Mouse (Mus musculus) lung, embryonic 15.5 days (tissue): ENCODE data around the gene Adam15. TPM values are rescaled to one million over a fixed set of nuclear protein-coding genes. Genes with fewer than 3 reads are reported as not detected.

ENCODE experiments used
- ATAC-seq: fragments of 200-750 bp; cut with Nextera tagmentation; 2 replicates; pipeline ENCODE4 v1.8.0; 2017; ENCODE audit warnings: moderate number of reproducible peaks, borderline replicate concordance; ENCODE audit not compliant: low FRiP score, low TSS enrichment; ENCODE audit errors: extremely low read depth
- H3K27ac ChIP-seq: fragments of 300-500 bp; sonication (generic); 2 replicates; pipeline ENCODE4 v1.5.1; 2015; ENCODE audit warnings: moderate library complexity, mild to moderate bottlenecking, inconsistent platforms
- H3K27me3 ChIP-seq: fragments of 300-500 bp; sonication (generic); 2 replicates; pipeline ENCODE4 v1.6.1; 2015; ENCODE audit warnings: inconsistent platforms
- H3K36me3 ChIP-seq: fragments of 300-500 bp; sonication (generic); 2 replicates; pipeline ENCODE4 v1.6.1; 2015; ENCODE audit warnings: inconsistent platforms
- H3K4me1 ChIP-seq: fragments of 300-500 bp; sonication (generic); 2 replicates; pipeline ENCODE4 v1.6.1; 2015; ENCODE audit warnings: inconsistent platforms
- H3K4me2 ChIP-seq: fragments of 300-500 bp; sonication (generic); 2 replicates; pipeline ENCODE4 v1.6.1; 2015; ENCODE audit warnings: inconsistent platforms, mild to moderate bottlenecking, moderate library complexity
- H3K4me3 ChIP-seq: fragments of 300-500 bp; sonication (generic); 2 replicates; pipeline ENCODE4 v1.5.1; 2015; ENCODE audit warnings: mild to moderate bottlenecking, inconsistent platforms
- H3K9ac ChIP-seq: fragments of 300-500 bp; sonication (generic); 2 replicates; pipeline ENCODE4 v1.6.1; 2015; ENCODE audit warnings: inconsistent platforms
- H3K9me3 ChIP-seq: fragments of 300-500 bp; sonication (generic); 2 replicates; pipeline ENCODE4 v1.6.1; 2016; ENCODE audit warnings: inconsistent platforms
- WGBS: fragments of 180-500 bp; shearing (Covaris S2); methylation state at CpG from one replicate; pipeline ENCODE4 v1.1.7; 2015; 5-methylcytosine and 5-hydroxymethylcytosine counted together
- polyA plus RNA-seq: library from polyadenylated mRNA; unstranded; fragments of >200 nt; fragmentation: Nextera tagmentation; extraction: Ambion mirVana; gene quantifications from 2 replicates; pipeline ENCODE4 v1.2.1, GENCODE M21; 2015

The Adam15 gene
- polyA plus RNA-seq, 1 experiment from 2014 or later = 63.0 TPM

- peaks cover 24% of the 10 kb centered on the region for H3K36me3 ChIP-seq
- H3K4me2 ChIP-seq = no peak overlapping the region
- no peak overlapping the region for H3K9ac ChIP-seq
- WGBS = 62% methylated on average over 13 of the region's 13 CpGs
- no peak for ATAC-seq
- no peak overlapping the region for H3K27ac ChIP-seq
- no peaks in the 10 kb centered on the region for H3K9me3 ChIP-seq
- peaks cover 32% of the 10 kb centered on the region for H3K4me1 ChIP-seq
- H3K27me3 ChIP-seq = peaks cover 9% of the 10 kb centered on the region; the same call in 1 of the 2 replicates
- no peak overlapping the region for H3K4me3 ChIP-seq
These were observed 18.2 kb downstream of the Adam15 start for GRCm38 (mm10) chr3:89331561-89331960.

DNA sequence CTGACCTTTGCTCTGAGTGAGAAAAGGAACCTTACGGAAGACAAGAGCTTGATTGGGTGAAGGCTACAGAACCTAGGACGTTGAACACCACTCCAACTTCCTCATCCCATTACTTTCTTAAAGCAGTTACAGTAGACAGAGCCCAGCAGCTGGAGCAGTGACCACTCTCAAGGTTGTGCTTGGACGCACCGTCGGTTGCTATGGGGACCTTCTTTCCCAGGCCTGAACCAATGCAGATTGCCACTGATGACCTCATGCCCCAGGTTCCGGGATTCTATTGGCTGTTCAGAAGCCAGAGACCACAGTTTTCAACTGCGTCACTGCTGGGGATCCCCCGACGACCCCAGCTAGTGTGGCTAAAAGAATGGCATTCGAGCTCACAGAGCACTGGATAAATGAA lies 18.8 kb downstream of the Adam15 start:
- Histone ChIP-seq H3K9me3 (no peaks in the 10 kb centered on the region), H3K4me2 (no peak overlapping the region), H3K36me3 (peaks cover 24% of the 10 kb centered on the region), H3K27me3 (peaks cover 9% of the 10 kb centered on the region; the same call in 1 of the 2 replicates), H3K4me3 (no peak overlapping the region), H3K4me1 (peaks cover 26% of the 10 kb centered on the region), H3K27ac (no peak overlapping the region), H3K9ac (no peak overlapping the region)
- ATAC-seq = no peak
- 24% methylated on average over 10 of the region's 10 CpGs for WGBS

- Histone ChIP-seq H3K4me2 (no peak overlapping the region), H3K27ac (no peak overlapping the region), H3K36me3 (peaks cover 24% of the 10 kb centered on the region), H3K4me3 (no peak overlapping the region), H3K9ac (no peak overlapping the region), H3K27me3 (peaks cover 9% of the 10 kb centered on the region; the same call in 1 of the 2 replicates), H3K4me1 (peaks cover 25% of the 10 kb centered on the region), H3K9me3 (no peaks in the 10 kb centered on the region)
- ATAC-seq = no peak
- 52% methylated on average over 3 of the region's 3 CpGs for WGBS
These were observed 19.4 kb downstream of the Adam15 start for GRCm38 (mm10) chr3:89330346-89330745.

DNA sequence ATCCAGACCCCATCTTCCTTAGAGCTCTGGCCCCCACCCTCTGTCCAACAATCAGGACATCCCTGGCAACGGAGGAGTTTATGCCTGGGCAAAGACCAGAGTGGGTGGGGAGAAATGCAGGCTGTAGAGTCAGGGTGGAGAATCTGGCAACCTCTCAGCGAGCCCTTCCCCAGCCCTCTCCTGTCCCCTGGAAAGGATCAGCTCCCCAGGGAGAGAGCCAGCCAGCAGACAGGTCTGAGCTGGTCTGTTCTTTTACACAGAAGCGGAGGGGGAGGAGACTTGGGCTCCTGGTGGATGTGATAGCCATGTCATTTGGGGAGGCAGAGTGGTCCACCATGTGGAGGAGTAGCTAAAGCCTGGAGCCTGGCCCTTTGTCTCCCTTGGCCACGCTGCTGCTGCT lies 21.2 kb downstream of the Adam15 start:
- H3K9me3 ChIP-seq = no peaks in the 10 kb centered on the region
- ATAC-seq = no peak
- 24% methylated on average over 4 of the region's 4 CpGs for WGBS
- peaks cover 7% of the 10 kb centered on the region for H3K36me3 ChIP-seq
- no peak overlapping the region for H3K27ac ChIP-seq
- H3K4me1 ChIP-seq = peaks cover 28% of the 10 kb centered on the region
- H3K9ac ChIP-seq = no peak overlapping the region
- H3K4me3 ChIP-seq = no peak overlapping the region
- no peak overlapping the region for H3K4me2 ChIP-seq
- H3K27me3 ChIP-seq = peaks cover 9% of the 10 kb centered on the region; the same call in 1 of the 2 replicates

GRCm38 (mm10) chr3:89327371-89327870 lies 22.4 kb downstream of the Adam15 start:
- no peak overlapping the region for H3K4me2 ChIP-seq
- no peaks in the 10 kb centered on the region for H3K36me3 ChIP-seq
- 35% methylated on average over 9 of the region's 9 CpGs for WGBS
- H3K27me3 ChIP-seq = peaks cover 15% of the 10 kb centered on the region; the same call in 1 of the 2 replicates
- no peak for ATAC-seq
- no peak overlapping the region for H3K9ac ChIP-seq
- peaks cover 19% of the 10 kb centered on the region for H3K4me1 ChIP-seq
- no peaks in the 10 kb centered on the region for H3K9me3 ChIP-seq
- H3K27ac ChIP-seq = no peak overlapping the region
- no peak overlapping the region for H3K4me3 ChIP-seq

DNA sequence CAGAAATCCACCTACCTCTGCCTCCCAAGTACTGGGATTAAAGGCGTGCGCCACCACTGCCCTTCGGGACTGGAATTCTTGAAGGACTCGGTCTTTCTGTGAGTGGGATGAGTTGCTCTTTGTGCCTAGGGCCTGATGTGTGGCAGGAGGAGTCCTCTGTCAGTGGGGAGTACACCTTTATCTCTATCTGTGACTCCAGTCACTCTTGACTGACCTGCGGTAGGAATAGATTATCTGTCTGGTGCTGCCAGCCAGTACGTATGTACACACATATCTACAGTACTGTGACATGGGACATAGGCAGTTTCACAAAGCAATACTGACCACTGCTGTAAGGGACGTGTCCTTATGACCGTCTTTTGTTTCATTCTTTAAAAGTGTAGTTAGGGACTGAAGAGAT lies 23.9 kb downstream of the Adam15 start:
- H3K36me3 ChIP-seq = no peaks in the 10 kb centered on the region
- no peak overlapping the region for H3K4me2 ChIP-seq
- H3K4me3 ChIP-seq = no peak overlapping the region
- peaks cover 29% of the 10 kb centered on the region for H3K4me1 ChIP-seq
- H3K27ac ChIP-seq = no peak overlapping the region
- no peak overlapping the region for H3K9ac ChIP-seq
- peaks cover 31% of the 10 kb centered on the region for H3K27me3 ChIP-seq
- no peaks in the 10 kb centered on the region for H3K9me3 ChIP-seq
- 91% methylated on average over 8 of the region's 8 CpGs for WGBS
- ATAC-seq = no peak

- Histone ChIP-seq H3K36me3 (no peaks in the 10 kb centered on the region), H3K9me3 (no peaks in the 10 kb centered on the region), H3K4me1 (peaks cover 43% of the 10 kb centered on the region), H3K9ac (peak within 1 kb of the TSS; percentile 51), H3K27ac (no peak within 1 kb of the TSS), H3K4me3 (peak within 1 kb of the TSS; percentile 55), H3K4me2 (peak within 1 kb of the TSS; percentile 97), H3K27me3 (peaks cover 54% of the 10 kb centered on the region)
- under 1% methylated on average over 36 of the region's 53 CpGs for WGBS
- ATAC-seq = peak; percentile 36; the same call in 1 of the 2 replicates
These were observed 27.2 kb downstream of the Adam15 start, which contains the start of gene Efna3 for GRCm38 (mm10) chr3:89322514-89323165. Efna3 (minus strand) TSS chr3:89322965.

DNA sequence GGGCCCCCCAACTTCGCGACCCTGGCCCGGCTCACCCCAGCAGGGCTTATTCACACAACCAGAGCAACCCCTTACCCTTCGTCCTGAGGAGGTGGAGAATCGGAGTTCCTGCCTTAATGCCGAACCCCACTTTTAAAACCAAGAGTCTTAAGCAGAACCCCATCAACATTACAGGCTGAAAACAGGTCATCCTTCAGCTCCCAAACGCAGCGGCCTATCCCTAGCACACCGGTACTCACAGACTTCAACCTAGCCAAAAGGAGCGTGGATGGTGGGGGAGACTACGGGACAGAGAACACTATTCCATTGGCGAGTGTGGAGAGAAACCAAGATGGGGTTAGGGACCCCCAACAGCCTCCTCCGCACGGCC lies 27.7 kb downstream of the Adam15 start:
- Histone ChIP-seq H3K4me1 (peaks cover 46% of the 10 kb centered on the region), H3K9ac (peak overlapping the region; percentile 51), H3K36me3 (no peaks in the 10 kb centered on the region), H3K27me3 (peaks cover 54% of the 10 kb centered on the region), H3K27ac (no peak overlapping the region), H3K4me2 (peak overlapping the region; percentile 97), H3K4me3 (peak overlapping the region; percentile 55), H3K9me3 (no peaks in the 10 kb centered on the region)
- no peak for ATAC-seq
- 1% methylated on average over 14 of the region's 14 CpGs for WGBS

DNA sequence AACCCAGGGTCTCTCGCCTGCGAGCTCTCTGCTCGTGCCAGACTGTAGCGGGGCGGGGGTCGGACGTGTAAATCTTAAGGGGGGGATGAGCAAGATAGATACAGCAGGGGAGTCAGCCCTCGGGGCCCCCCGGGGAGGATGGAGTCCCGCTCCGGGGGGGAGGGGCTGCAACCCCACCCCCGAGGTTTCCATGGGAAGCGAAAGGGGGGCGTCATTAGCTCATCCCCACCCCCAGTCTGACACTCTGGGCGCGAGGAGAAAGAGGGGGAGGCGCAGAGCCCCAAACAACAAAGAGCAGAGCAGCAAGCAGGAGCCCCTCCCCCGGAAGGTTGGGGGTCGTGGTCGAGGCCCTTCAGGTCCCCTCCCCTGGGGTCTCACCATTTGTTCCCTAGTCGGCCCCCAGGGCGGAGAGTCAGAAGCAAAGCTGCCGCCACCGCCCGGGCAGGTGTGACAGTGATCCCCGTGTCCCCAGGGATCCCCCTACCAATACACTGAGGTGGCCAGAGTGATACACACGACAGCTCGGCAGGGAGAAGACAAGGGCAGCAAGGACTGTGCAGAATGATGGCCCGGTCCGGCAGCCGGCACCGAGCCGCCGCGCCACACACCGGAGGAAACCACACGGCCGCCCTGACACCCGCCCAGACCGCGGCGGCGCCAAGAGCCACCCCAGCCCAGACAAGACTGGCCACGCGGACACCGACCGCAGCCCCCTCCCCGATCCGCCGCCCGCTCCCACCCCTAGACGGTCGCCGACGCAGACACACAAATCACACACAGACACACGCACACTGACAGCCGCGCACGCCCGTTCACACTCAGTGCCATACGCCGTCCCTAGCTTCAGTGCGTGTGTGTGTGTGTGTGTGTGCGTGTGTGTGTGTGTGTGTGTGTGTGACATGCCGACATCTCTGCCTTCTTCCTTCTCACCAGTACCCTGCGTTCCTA lies 28.3 kb downstream of the Adam15 start:
- WGBS = 2% methylated on average over 66 of the region's 66 CpGs
- peaks cover 52% of the 10 kb centered on the region for H3K4me1 ChIP-seq
- 0 out of 2 replicates have a peak, but pooled peaks have one; percentile 5 for ATAC-seq

GRCm38 (mm10) chr3:89320581-89321182 lies 29.1 kb downstream of the Adam15 start:
- peak overlapping the region; percentile 51 for H3K9ac ChIP-seq
- peaks cover 60% of the 10 kb centered on the region for H3K4me1 ChIP-seq
- peak overlapping the region; percentile 97 for H3K4me2 ChIP-seq
- H3K27ac ChIP-seq = no peak overlapping the region
- H3K9me3 ChIP-seq = no peaks in the 10 kb centered on the region
- no peaks in the 10 kb centered on the region for H3K36me3 ChIP-seq
- H3K4me3 ChIP-seq = peak overlapping the region; percentile 55
- WGBS = under 1% methylated on average over 41 of the region's 41 CpGs
- ATAC-seq = no peak
- H3K27me3 ChIP-seq = peaks cover 61% of the 10 kb centered on the region

More for the DNA sequence above, 28.3 kb downstream of the Adam15 start:
- Histone ChIP-seq H3K27me3 (peaks cover 54% of the 10 kb centered on the region), H3K36me3 (no peaks in the 10 kb centered on the region), H3K9ac (peak overlapping the region; percentile 51), H3K27ac (no peak overlapping the region), H3K4me2 (peak overlapping the region; percentile 97), H3K9me3 (no peaks in the 10 kb centered on the region), H3K4me3 (peak overlapping the region; percentile 55)

- Histone ChIP-seq H3K9ac (peak overlapping the region; percentile 43), H3K36me3 (no peaks in the 10 kb centered on the region), H3K9me3 (no peaks in the 10 kb centered on the region), H3K4me3 (peak overlapping the region; percentile 55), H3K4me1 (peaks cover 63% of the 10 kb centered on the region), H3K27me3 (peaks cover 61% of the 10 kb centered on the region), H3K4me2 (peak overlapping the region; percentile 97), H3K27ac (no peak overlapping the region)
- ATAC-seq = no peak
- 2% methylated on average over 58 of the region's 58 CpGs for WGBS
These were observed 30.0 kb downstream of the Adam15 start for GRCm38 (mm10) chr3:89319591-89320350.
